Mouse (Mus musculus) bone marrow, adult 2 months (tissue): ENCODE data around the gene Gm42878. TPM values are rescaled to one million over a fixed set of nuclear protein-coding genes. Genes with fewer than 3 reads are reported as not detected.

Experiments
- H3K27ac ChIP-seq: fragments of 200-500 bp; 2 replicates; pipeline ENCODE4 v1.5.1; 2012; ENCODE audit warnings: low read depth, mild to moderate bottlenecking, control low read depth, inconsistent platforms, low read length; ENCODE audit not compliant: control insufficient read depth, poor library complexity, insufficient read depth
- H3K4me1 ChIP-seq: fragments of 200-500 bp; 2 replicates; pipeline ENCODE4 v1.6.1; 2011; ENCODE audit warnings: low read length; ENCODE audit not compliant: control insufficient read depth, insufficient read depth
- H3K4me3 ChIP-seq: fragments of 200-500 bp; replicated peaks from 2 replicates; pipeline ENCODE3; 2011; ENCODE audit warnings: mild to moderate bottlenecking, low read depth, low read length, control low read depth; ENCODE audit not compliant: control insufficient read depth
- CTCF ChIP-seq: fragments of 200-500 bp; IDR thresholded peaks from 2 replicates; pipeline ENCODE4 v1.5.1; 2011; ENCODE audit warnings: low read length, control low read depth; ENCODE audit not compliant: control insufficient read depth, insufficient read depth
- POLR2A ChIP-seq: fragments of 200-500 bp; IDR thresholded peaks from 2 replicates; pipeline ENCODE4 v1.6.1; 2011; ENCODE audit warnings: low read depth, mild to moderate bottlenecking, control low read depth, low read length, borderline replicate concordance; ENCODE audit not compliant: control insufficient read depth
- WGBS: fragments of 180-500 bp; shearing (Covaris S2); methylation state at CpG from one replicate; pipeline ENCODE4 v1.1.7; 2018; 5-methylcytosine and 5-hydroxymethylcytosine counted together
- polyA plus RNA-seq: library from polyadenylated mRNA; stranded (reverse); fragments of >200 nt; gene quantifications from 2 replicates; pipeline ENCODE4 v1.2.4, GENCODE M21; 2011; ENCODE audit warnings: low replicate concordance; ENCODE audit not compliant: missing spikeins, insufficient read depth, insufficient read length

Gm42878 gene
- polyA plus RNA-seq, 1 experiment: not detected

DNA sequence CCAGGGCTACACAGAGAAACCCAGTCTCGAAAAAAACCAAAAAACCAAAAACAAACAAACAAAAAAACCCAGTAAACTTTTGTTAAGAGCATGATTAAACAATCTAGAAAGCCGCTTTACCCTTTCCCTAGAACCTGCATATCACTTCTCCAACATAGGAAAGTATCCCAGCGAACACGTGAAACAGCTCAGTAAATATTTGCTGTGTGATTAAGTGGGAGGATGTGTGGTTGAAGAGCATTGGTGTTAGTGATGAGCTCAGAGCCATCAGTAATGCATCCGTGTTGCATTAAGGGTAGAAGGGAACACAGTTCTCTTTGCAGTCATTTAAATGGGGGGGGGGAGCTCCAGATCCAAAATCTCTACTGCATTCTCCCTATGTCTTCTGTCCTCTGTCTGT, 60.5 kb downstream of the Gm42878 start:
- no peak overlapping the region for H3K27ac ChIP-seq
- H3K4me1 ChIP-seq: no peaks in the 10 kb centered on the region
- TF ChIP-seq POLR2A: no peak
- no peak for TF ChIP-seq CTCF
- 76% methylated on average over 5 of the region's 5 CpGs for WGBS
- no peak overlapping the region for H3K4me3 ChIP-seq

DNA sequence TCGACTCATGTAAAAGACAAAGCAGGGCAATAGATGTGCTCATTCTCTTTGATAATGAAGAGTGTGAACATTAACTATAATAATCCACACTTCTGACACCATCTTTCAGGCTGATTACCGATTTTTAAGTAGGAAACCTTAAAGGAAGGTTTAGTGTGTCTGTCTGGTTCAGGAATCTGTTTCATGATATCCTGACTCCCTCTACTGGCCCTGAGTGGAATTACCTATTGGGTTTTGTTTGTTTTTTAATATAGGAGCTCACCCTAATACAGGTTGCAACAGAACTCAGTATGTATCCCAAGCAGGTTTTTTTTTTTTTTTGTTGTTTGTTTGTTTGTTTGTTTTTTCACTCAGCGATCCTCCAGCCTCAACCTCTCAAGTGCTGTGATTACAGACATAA, 67.6 kb downstream of the Gm42878 start:
- Histone ChIP-seq H3K4me1 (no peaks in the 10 kb centered on the region), H3K27ac (no peak overlapping the region), H3K4me3 (no peak overlapping the region)
- 28% methylated on average over 3 of the region's 3 CpGs for WGBS
- no peak for TF ChIP-seq CTCF

GRCm38 (mm10) chr5:121476040-121476439, 69.2 kb downstream of the Gm42878 start:
- H3K27ac ChIP-seq: no peak overlapping the region
- no peak for TF ChIP-seq POLR2A
- TF ChIP-seq CTCF: no peak
- 70% methylated on average over 1 of the region's 1 CpGs for WGBS
- H3K4me1 ChIP-seq: peaks cover 1% of the 10 kb centered on the region; the same call in 1 of the 2 replicates
- no peak overlapping the region for H3K4me3 ChIP-seq

GRCm38 (mm10) chr5:121474610-121475009, 70.7 kb downstream of the Gm42878 start:
- Histone ChIP-seq H3K27ac (no peak overlapping the region), H3K4me1 (peaks cover 2% of the 10 kb centered on the region; the same call in 1 of the 2 replicates), H3K4me3 (no peak overlapping the region)
- 82% methylated on average over 7 of the region's 7 CpGs for WGBS
- TF ChIP-seq CTCF (no peak), POLR2A (no peak)

DNA sequence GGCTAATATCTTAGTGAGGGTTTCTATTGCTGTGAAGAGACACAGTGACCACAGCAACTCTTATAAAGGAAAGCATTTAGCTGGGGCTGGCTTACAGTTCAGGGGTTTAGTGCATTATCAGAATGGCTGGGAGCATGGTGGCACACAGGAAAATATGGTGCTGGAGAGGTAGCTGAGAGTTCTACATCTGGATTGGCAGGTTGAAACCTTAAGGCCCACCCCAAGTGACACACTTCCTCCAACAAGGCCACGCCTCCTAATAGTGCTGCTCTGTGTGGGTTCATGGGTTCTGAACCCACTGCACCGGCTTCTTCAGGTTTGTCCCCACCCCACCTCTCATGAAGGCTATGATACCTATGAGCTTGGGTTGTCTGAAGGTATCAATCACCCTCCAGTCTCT, 72.9 kb downstream of the Gm42878 start:
- H3K4me1 ChIP-seq: peaks cover 2% of the 10 kb centered on the region; the same call in 1 of the 2 replicates

DNA sequence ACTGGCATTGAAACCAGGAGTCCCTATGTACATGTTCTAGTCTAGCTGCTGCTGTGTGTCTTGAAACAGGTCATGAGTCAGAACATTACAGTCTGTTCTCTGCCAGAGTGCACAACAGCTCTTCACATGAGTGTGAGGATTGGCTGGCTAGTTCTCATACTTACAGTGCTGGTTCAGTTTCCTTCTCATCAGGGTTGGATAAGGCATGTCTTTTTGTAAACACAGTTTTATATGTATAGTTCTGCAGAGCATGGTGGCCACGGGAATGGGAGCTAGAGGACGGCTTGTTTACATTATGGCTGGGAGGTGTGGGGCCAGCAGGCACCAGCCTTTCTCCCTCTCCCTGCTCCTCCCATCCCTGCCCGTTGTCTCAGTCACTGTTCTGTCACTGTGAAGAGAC, 75.7 kb downstream of the Gm42878 start:
- TF ChIP-seq POLR2A (no peak), CTCF (no peak)
- no peak overlapping the region for H3K4me3 ChIP-seq
- no peak overlapping the region for H3K27ac ChIP-seq
- 62% methylated on average over 3 of the region's 3 CpGs for WGBS
- H3K4me1 ChIP-seq: peaks cover 2% of the 10 kb centered on the region; the same call in 1 of the 2 replicates

More for the DNA sequence above, 72.9 kb downstream of the Gm42878 start:
- H3K4me3 ChIP-seq: no peak overlapping the region
- WGBS: 84% methylated on average over 2 of the region's 2 CpGs
- no peak overlapping the region for H3K27ac ChIP-seq
- TF ChIP-seq CTCF: no peak
- no peak for TF ChIP-seq POLR2A

Other genes starting within 250 kb of the Gm42878 start
- 59.7 and 114 TPM in 2 replicates for gene Trafd1, start 159.8 kb downstream of the Gm42878 start, polyA plus RNA-seq
- gene Naa25, start 147.5 kb downstream of the Gm42878 start, polyA plus RNA-seq: 11.6 and 22.3 TPM in 2 replicates
- gene Tmem116, start 93.6 kb downstream of the Gm42878 start, polyA plus RNA-seq: not detected in 2 replicates
- 161 and 240 TPM in 2 replicates for gene Erp29, start 93.0 kb downstream of the Gm42878 start, polyA plus RNA-seq
- not detected in 2 replicates for gene Adam1b, start 42.0 kb downstream of the Gm42878 start, polyA plus RNA-seq
- gene Adam1a, start within 50 bp of the Gm42878 start, polyA plus RNA-seq: 2.6 and 2.7 TPM in 2 replicates
- gene Mapkapk5, start 423 bp upstream of the Gm42878 start, polyA plus RNA-seq: 40.3 and 47.4 TPM in 2 replicates
- 151 and 336 TPM in 2 replicates for gene Aldh2, start 48.3 kb upstream of the Gm42878 start, polyA plus RNA-seq
- 1.3 and 2.1 TPM in 2 replicates for gene Acad12, start 73.5 kb upstream of the Gm42878 start, polyA plus RNA-seq
- 2.6 and 8.6 TPM in 2 replicates for gene Acad10, start 115.0 kb upstream of the Gm42878 start, polyA plus RNA-seq
- 18.7 and 23.4 TPM in 2 replicates for gene Brap, start 115.1 kb upstream of the Gm42878 start, polyA plus RNA-seq
- gene Atxn2, start 165.9 kb upstream of the Gm42878 start, polyA plus RNA-seq: 42.8 and 60.6 TPM in 2 replicates